Mouse (Mus musculus) lung, embryonic 16.5 days (tissue): ENCODE results near the gene Fam196b. TPM values are rescaled to one million over a fixed set of nuclear protein-coding genes. Genes with fewer than 3 reads are reported as not detected.

Source experiments
- ATAC-seq: fragments of 200-750 bp; cut with Nextera tagmentation; 2 replicates; pipeline ENCODE4 v1.8.0; 2017; ENCODE audit warnings: low read depth, mild to moderate bottlenecking, moderate library complexity
- H3K27ac ChIP-seq: fragments of 300-500 bp; sonication (generic); 2 replicates; pipeline ENCODE4 v1.5.1; 2014; ENCODE audit warnings: mild to moderate bottlenecking, control low read depth, low read length
- H3K27me3 ChIP-seq: fragments of 300-500 bp; sonication (generic); 2 replicates; pipeline ENCODE4 v1.6.1; 2014; ENCODE audit warnings: low read depth, low read length, mixed read lengths; ENCODE audit not compliant: control insufficient read depth, insufficient read depth
- H3K36me3 ChIP-seq: fragments of 300-500 bp; sonication (generic); 2 replicates; pipeline ENCODE4 v1.6.1; 2014; ENCODE audit warnings: low read length; ENCODE audit not compliant: control insufficient read depth, insufficient read depth
- H3K4me1 ChIP-seq: fragments of 300-500 bp; sonication (generic); replicated peaks from 2 replicates; pipeline ENCODE4 v1.6.1; 2014; ENCODE audit warnings: low read length, mixed read lengths; ENCODE audit not compliant: control insufficient read depth, insufficient read depth
- H3K4me2 ChIP-seq: fragments of 300-500 bp; sonication (generic); 2 replicates; pipeline ENCODE4 v1.6.1; 2014; ENCODE audit warnings: low read depth, low read length, control low read depth
- H3K4me3 ChIP-seq: fragments of 300-500 bp; sonication (generic); 2 replicates; pipeline ENCODE4 v1.5.1; 2014; ENCODE audit warnings: mild to moderate bottlenecking, low read length, control low read depth
- H3K9ac ChIP-seq: fragments of 300-500 bp; sonication (generic); 2 replicates; pipeline ENCODE4 v1.6.1; 2014; ENCODE audit warnings: low read length, control low read depth
- H3K9me3 ChIP-seq: fragments of 300-500 bp; sonication (generic); 2 replicates; pipeline ENCODE4 v1.6.1; 2016; ENCODE audit warnings: low read length; ENCODE audit not compliant: control insufficient read depth
- WGBS: fragments of 180-500 bp; shearing (Covaris S2); extraction: QIAGEN DNeasy Blood & Tissue Kit; methylation state at CpG from one replicate; pipeline ENCODE4 v1.1.7; 2014; 5-methylcytosine and 5-hydroxymethylcytosine counted together
- polyA plus RNA-seq: library from polyadenylated mRNA; unstranded; fragments of >200 nt; fragmentation: Nextera tagmentation; extraction: Ambion mirVana; gene quantifications from 2 replicates; pipeline ENCODE4 v1.2.1, GENCODE M21; 2015

Fam196b gene
- polyA plus RNA-seq, 1 experiment from 2014 or later: not detected

DNA sequence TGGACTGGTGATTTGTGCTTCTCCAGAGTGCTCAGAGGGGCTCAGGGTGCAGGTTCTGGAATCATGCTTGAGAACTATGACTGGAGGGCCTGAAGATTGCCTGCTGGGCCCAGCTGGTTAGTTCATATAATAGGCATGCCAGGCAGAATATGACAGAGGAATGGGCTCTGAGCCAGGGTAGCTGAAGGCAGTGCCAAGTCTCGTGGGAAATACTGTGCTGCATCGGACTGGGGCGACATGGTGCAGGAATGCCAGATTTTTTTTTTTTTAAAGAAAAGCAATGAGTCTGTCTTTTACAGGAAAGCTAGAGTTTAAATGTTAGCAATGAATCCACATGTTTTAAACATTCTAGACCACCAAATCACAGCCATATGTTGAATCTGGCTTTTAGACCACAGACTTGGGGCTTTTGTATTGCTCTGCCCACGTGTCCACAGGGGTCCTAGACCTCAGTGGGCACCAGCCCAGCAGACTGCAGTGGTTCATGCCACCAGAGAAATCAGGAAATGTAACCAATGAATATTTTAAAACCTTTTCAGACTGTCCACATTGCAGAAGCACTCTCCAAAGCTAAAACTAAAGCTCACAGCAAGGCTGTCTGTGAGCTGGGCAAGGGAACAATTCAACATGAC lies 33.8 kb downstream of the Fam196b start:
- H3K9me3 ChIP-seq: no peaks in the 10 kb centered on the region
- H3K4me3 ChIP-seq: no peak overlapping the region
- WGBS: 21% methylated on average over 4 of the region's 4 CpGs
- no peak overlapping the region for H3K4me2 ChIP-seq
- H3K36me3 ChIP-seq: no peaks in the 10 kb centered on the region
- H3K4me1 ChIP-seq: no peaks in the 10 kb centered on the region; the same call in 1 of the 2 replicates
- ATAC-seq: peak; percentile 82
- H3K27ac ChIP-seq: no peak overlapping the region
- H3K9ac ChIP-seq: no peak overlapping the region
- H3K27me3 ChIP-seq: no peaks in the 10 kb centered on the region; the same call in 1 of the 2 replicates

DNA sequence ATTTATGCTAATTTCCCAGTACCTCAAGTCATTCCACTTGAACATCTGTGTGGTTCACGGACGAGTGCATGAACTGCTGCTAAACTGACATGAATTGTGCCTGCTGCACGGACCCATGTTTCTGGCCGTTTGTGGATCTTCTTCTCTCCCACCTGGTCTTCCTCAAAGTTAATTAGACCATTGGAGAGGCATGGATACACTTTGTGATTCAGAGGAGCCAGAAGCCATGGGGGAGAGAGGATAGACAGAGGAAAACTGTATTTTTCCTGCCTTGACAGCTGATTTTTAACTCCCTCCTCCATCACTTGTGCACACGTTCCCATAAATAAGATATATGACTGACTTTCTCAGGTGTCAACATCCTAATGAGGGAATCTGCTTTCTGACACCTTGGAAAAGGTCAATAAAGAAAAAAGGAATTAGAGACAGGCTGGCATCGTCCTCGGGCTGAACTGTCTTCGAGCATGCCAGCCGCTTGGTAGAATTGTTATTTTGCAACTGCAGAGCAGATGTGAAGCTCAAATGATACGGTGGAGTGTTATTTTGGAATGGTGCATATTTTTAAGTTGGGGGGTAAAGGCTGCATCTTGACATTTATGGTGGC lies 34.9 kb downstream of the Fam196b start:
- ATAC-seq: no peak
- Histone ChIP-seq H3K4me1 (no peaks in the 10 kb centered on the region; the same call in 1 of the 2 replicates), H3K4me2 (no peak overlapping the region), H3K27me3 (no peaks in the 10 kb centered on the region; the same call in 1 of the 2 replicates), H3K27ac (no peak overlapping the region), H3K36me3 (no peaks in the 10 kb centered on the region), H3K9me3 (no peaks in the 10 kb centered on the region), H3K9ac (no peak overlapping the region), H3K4me3 (no peak overlapping the region)
- 80% methylated on average over 10 of the region's 10 CpGs for WGBS

DNA sequence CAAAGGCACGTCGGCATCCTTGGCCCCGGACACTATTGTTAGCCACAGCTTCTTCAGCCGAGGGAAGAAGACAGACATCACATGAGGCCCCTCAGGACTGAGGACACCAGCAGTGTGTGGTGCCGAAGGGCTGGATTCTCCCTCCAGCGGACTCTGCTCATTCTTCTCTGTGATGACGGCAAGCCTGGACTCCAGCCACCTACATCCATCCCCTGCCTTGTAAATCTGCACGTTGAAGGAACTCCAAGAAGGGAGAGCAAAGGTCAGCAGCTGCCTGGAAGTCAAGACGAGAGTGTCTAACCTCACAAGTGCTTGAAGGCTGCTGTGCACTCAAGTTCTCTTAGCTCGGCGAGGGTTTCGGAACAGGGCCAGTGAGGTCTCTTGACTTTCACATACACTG lies 40.8 kb downstream of the Fam196b start:
- H3K27ac ChIP-seq: no peak overlapping the region
- no peak for ATAC-seq
- H3K9me3 ChIP-seq: no peaks in the 10 kb centered on the region
- no peaks in the 10 kb centered on the region for H3K36me3 ChIP-seq
- no peak overlapping the region for H3K9ac ChIP-seq
- H3K4me3 ChIP-seq: no peak overlapping the region
- no peaks in the 10 kb centered on the region for H3K4me1 ChIP-seq
- WGBS: 29% methylated on average over 12 of the region's 12 CpGs
- H3K27me3 ChIP-seq: no peaks in the 10 kb centered on the region
- H3K4me2 ChIP-seq: no peak overlapping the region

DNA sequence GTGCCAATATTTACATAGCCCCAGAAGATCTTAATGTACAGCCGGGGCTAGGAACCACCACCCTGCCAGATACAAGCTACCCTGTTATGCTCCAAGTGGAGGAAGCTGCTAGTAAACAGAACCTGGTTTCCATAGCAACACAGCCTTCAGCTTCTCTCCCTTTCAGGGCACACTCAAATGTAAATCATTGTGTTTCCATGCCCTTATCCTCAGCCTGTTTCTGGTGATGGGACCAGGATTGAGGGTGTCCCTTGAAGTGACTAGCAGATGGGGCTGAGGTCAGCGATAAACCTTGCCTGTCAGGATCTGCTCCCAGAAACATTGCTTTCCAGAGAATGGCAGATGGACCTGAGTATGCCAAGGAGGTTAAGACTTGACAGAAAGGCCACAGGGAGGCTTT lies 41.5 kb downstream of the Fam196b start:
- H3K4me3 ChIP-seq: no peak overlapping the region
- H3K4me1 ChIP-seq: no peaks in the 10 kb centered on the region
- H3K36me3 ChIP-seq: no peaks in the 10 kb centered on the region
- H3K27ac ChIP-seq: no peak overlapping the region
- no peak for ATAC-seq
- H3K9ac ChIP-seq: no peak overlapping the region
- H3K4me2 ChIP-seq: no peak overlapping the region
- H3K9me3 ChIP-seq: no peaks in the 10 kb centered on the region
- 38% methylated on average over 2 of the region's 2 CpGs for WGBS
- H3K27me3 ChIP-seq: no peaks in the 10 kb centered on the region

DNA sequence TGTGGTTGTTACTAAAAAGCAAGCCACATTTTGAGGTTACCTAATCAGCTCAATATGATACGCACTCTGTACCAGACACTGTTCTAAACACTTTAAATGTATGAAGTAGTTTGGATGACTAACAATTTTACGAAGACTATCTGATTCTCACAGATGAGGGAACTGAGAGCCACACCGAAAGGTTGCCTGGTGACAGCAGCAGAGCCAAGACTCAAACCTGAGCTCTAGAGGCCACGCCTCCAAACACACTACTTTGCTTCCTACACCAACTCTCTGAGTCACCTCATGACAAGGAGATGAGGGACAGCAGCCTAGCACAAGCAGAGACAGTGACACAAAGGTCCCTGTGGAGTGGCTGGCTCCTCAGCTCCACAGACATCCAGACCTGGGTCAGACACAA lies 57.6 kb downstream of the Fam196b start:
- no peak for ATAC-seq
- H3K27ac ChIP-seq: no peak overlapping the region
- H3K4me2 ChIP-seq: no peak overlapping the region
- H3K4me1 ChIP-seq: no peaks in the 10 kb centered on the region
- no peaks in the 10 kb centered on the region for H3K27me3 ChIP-seq
- no peak overlapping the region for H3K9ac ChIP-seq
- 65% methylated on average over 4 of the region's 4 CpGs for WGBS
- no peaks in the 10 kb centered on the region for H3K36me3 ChIP-seq
- no peak overlapping the region for H3K4me3 ChIP-seq
- H3K9me3 ChIP-seq: no peaks in the 10 kb centered on the region

DNA sequence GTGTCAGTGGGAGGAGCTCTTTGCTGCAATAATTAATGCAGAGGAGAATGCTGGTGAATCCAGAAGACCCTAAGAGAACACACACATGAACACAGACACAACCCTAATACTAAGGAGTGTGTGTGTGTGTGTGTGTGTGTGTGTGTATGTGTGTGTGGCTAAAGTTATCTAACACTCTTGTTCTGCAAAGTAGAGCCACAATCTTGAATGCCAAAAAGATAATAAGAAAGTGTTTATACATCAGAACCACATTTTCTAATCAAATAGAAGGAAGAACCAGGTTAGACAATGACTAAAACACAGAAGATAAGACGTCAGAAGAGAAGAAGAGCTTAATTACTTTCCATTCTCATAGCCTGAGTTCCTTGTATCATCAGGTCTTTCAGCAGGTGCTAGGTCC lies 60.9 kb downstream of the Fam196b start:
- Histone ChIP-seq H3K9me3 (no peaks in the 10 kb centered on the region), H3K27me3 (no peaks in the 10 kb centered on the region), H3K4me2 (no peak overlapping the region), H3K4me3 (no peak overlapping the region), H3K36me3 (no peaks in the 10 kb centered on the region), H3K4me1 (no peaks in the 10 kb centered on the region), H3K27ac (no peak overlapping the region), H3K9ac (no peak overlapping the region)
- 54% methylated on average over 1 of the region's 1 CpGs for WGBS
- no peak for ATAC-seq

DNA sequence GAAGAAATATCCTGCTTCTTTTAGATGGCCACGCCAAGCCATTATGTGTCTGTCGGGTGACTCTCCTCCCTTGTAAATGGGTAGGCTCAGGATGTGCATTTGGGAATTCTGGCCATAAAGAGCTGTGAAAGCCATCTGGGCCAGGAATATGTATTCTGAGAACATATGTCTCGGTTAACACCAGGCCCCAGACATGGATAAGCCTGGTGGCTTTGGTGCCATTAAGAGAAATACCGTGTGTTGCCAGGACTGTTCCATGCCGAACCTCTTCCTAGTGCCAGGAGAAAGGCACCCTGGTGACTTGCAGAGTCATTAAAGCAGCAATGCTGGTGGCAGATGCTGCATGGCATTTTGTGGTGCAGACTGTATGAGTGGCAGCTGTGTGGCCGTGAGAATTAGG lies 63.0 kb downstream of the Fam196b start:
- no peaks in the 10 kb centered on the region for H3K36me3 ChIP-seq
- H3K27ac ChIP-seq: no peak overlapping the region
- no peak overlapping the region for H3K4me2 ChIP-seq
- WGBS: 85% methylated on average over 6 of the region's 6 CpGs
- H3K27me3 ChIP-seq: no peaks in the 10 kb centered on the region
- H3K4me3 ChIP-seq: no peak overlapping the region
- H3K9me3 ChIP-seq: no peaks in the 10 kb centered on the region
- no peak overlapping the region for H3K9ac ChIP-seq
- no peaks in the 10 kb centered on the region for H3K4me1 ChIP-seq
- ATAC-seq: no peak

DNA sequence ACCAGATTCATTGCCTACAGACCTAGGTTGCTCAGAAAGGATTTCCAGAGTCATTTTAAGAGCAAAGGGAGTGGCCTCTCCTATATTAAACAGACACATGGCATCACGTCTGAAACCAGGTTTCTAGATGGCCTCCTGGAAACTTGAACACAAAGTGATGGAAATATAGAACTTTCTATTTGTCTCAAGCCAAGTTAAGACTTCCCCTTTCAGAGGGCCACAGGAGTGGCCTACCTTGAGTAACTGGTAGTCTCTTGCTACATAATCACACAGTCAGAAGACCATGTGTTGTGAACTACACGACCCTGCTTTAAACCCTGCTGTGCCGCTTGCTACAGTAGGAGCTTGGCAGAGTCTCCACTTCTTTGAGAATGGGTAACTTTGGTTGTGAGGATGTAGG lies 68.9 kb downstream of the Fam196b start:
- Histone ChIP-seq H3K4me3 (no peak overlapping the region), H3K4me1 (no peaks in the 10 kb centered on the region), H3K4me2 (no peak overlapping the region), H3K9ac (no peak overlapping the region), H3K9me3 (no peaks in the 10 kb centered on the region), H3K27me3 (no peaks in the 10 kb centered on the region), H3K36me3 (no peaks in the 10 kb centered on the region), H3K27ac (no peak overlapping the region)
- 74% methylated on average over 3 of the region's 3 CpGs for WGBS
- ATAC-seq: no peak

DNA sequence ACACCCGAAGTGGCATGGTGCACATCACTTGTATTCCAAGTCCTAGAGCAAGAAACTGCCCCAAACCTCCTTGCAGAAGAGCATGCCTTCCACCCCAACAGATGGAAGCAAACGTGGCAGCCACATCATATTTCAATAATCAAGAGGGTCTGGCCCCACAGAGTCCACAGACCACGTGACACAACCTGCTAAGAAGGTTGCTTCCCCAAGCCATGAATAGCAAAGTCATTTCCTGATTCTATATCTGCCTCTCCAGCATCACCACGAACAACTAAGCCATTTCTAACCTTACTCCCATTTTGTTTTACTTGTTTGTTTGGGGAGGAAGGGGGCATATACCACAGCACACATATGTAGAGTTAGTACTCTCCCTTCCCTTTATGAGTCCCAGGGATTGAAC lies 69.6 kb downstream of the Fam196b start:
- H3K9me3 ChIP-seq: no peaks in the 10 kb centered on the region
- no peak for ATAC-seq
- H3K27me3 ChIP-seq: no peaks in the 10 kb centered on the region
- no peak overlapping the region for H3K9ac ChIP-seq
- no peaks in the 10 kb centered on the region for H3K36me3 ChIP-seq
- H3K4me1 ChIP-seq: no peaks in the 10 kb centered on the region
- H3K4me2 ChIP-seq: no peak overlapping the region
- H3K27ac ChIP-seq: no peak overlapping the region
- 57% methylated on average over 4 of the region's 4 CpGs for WGBS
- H3K4me3 ChIP-seq: no peak overlapping the region
